Mouse (Mus musculus) testis, adult 2 months (tissue): ENCODE data around the gene Sorcs3. TPM values are rescaled to one million over a fixed set of nuclear protein-coding genes. Genes with fewer than 3 reads are reported as not detected.

ENCODE experiments used
- H3K27ac ChIP-seq: fragments of 200-500 bp; 2 replicates; pipeline ENCODE4 v1.5.1; 2012; ENCODE audit warnings: low read depth, low read length; ENCODE audit not compliant: control insufficient read depth, insufficient read depth
- H3K27me3 ChIP-seq: fragments of 200-500 bp; 2 replicates; pipeline ENCODE4 v1.6.1; 2012; ENCODE audit warnings: mild to moderate bottlenecking, low read length, moderate library complexity; ENCODE audit not compliant: control insufficient read depth, insufficient read depth
- H3K36me3 ChIP-seq: fragments of 200-500 bp; 2 replicates; pipeline ENCODE4 v1.6.1; 2012; ENCODE audit warnings: mild to moderate bottlenecking, low read length; ENCODE audit not compliant: control insufficient read depth, insufficient read depth
- H3K4me1 ChIP-seq: fragments of 200-500 bp; 2 replicates; pipeline ENCODE4 v1.6.1; 2012; ENCODE audit warnings: low read length; ENCODE audit not compliant: control insufficient read depth, insufficient read depth
- H3K4me3 ChIP-seq: fragments of 200-500 bp; 2 replicates; pipeline ENCODE4 v1.5.1; 2012; ENCODE audit warnings: low read depth, mild to moderate bottlenecking, low read length, moderate library complexity, mixed read lengths; ENCODE audit not compliant: control insufficient read depth
- CTCF ChIP-seq: fragments of 200-500 bp; IDR thresholded peaks from 2 replicates; pipeline ENCODE4 v1.5.1; 2012; ENCODE audit warnings: low read depth, mild to moderate bottlenecking, inconsistent platforms, low read length, moderate library complexity; ENCODE audit not compliant: control insufficient read depth, insufficient read depth, insufficient replicate concordance
- POLR2A ChIP-seq: fragments of 200-500 bp; IDR thresholded peaks from 2 replicates; pipeline ENCODE4 v1.6.1; 2012; ENCODE audit warnings: low read depth, mild to moderate bottlenecking, inconsistent platforms, low read length, moderate library complexity; ENCODE audit not compliant: control insufficient read depth
- polyA plus RNA-seq: library from polyadenylated mRNA; depleted of rRNA; stranded (reverse); fragments of >200 nt; gene quantifications from 2 replicates; pipeline ENCODE4 v1.2.3, GENCODE M21; 2012; rRNA removed

The Sorcs3 gene
- 0.19 and 0.22 TPM in 2 replicates for polyA plus RNA-seq

DNA sequence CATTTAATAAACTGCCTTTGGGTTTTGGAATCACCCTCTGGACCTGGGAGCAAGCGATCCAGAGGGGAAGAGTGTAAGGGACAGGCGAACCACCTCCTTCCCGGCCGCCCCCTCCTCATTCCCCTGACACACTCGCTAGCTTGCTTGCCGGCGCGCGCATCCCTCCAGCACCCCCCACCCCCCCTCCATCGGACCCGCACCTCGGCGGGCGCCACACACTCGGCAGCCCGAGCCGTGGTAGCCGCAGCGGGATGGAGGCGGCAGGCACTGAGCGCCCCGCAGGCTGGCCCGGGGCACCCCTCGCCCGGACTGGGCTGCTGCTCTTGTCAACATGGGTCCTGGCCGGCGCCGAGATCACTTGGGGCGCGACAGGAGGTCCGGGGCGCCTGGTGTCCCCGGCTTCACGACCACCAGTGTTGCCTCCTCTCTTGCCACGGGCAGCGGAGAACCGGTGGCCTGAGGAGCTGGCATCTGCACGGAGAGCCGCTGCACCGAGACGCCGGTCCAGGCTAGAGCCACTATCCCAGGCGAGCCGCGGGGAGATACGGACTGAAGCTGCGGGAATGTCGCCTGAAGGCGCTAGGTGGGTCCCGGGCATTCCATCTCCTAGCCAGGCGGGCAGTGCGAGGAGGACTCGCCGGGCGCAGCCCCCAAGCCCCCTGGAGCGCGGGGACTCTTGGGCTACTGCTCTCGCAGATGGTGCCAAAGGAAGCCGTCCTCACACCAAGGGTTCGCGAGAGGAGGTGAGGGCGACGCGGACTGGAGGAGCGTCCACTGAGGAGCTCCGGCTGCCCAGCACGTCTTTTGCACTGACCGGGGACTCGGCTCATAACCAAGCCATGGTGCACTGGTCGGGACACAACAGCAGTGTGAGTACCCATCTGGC lies at the start of gene Sorcs3:
Gene Sorcs3 (plus strand): TSS at position 97 of the 886 bp plus-strand sequence.
- no peak within 1 kb of the TSS for H3K27ac ChIP-seq
- H3K27me3 ChIP-seq = no peaks in the 10 kb centered on the region; the same call in 1 of the 2 replicates
- no peak for TF ChIP-seq POLR2A
- no peak for TF ChIP-seq CTCF
- H3K4me3 ChIP-seq = no peak within 1 kb of the TSS; the same call in 1 of the 2 replicates
- peaks cover 8% of the 10 kb centered on the region for H3K4me1 ChIP-seq
- no peaks in the 10 kb centered on the region for H3K36me3 ChIP-seq

DNA sequence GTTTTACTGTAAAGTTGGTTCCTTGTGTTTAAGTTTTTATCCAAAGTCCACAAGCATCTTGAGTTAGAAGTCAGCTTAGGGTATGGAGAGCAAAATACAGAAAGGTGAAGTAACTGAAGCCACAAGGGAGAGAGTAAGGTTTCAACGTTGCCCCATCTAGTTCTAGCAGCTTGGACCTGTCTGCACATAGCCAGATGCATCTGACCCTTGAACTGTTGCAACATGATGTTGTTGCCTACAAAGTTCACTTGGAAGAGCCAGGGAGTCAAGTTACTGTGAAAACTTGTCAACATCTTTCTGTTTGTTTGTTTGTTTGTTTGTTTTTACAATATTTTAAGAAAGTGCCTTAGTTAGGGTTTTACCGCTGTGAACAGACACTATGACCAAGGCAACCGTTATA lies 40.5 kb upstream of the Sorcs3 start:
- TF ChIP-seq POLR2A (no peak), CTCF (no peak)
- H3K27ac ChIP-seq = no peak overlapping the region

DNA sequence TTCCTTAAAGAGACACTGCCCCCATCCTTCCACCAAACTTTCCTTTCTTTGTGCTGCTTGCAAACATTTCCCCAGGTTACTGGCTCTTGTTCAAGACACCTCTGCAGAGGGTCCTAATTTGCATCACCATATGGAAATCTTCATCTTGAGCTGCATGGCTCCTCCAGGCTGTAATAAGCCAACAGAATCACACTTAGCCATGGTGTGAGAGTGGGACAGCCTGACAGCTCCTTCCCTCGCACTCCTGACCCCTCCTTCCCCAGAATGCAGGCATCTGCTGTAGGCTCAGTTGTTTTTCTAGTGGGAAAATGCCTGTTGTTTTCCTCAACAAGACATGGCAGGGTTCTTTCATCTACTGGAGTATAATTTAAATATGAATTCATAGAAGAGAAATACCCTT lies 38.7 kb upstream of the Sorcs3 start:
- no peak overlapping the region for H3K4me3 ChIP-seq
- no peaks in the 10 kb centered on the region for H3K36me3 ChIP-seq
- H3K27ac ChIP-seq = no peak overlapping the region
- no peak for TF ChIP-seq POLR2A
- no peak for TF ChIP-seq CTCF
- no peaks in the 10 kb centered on the region for H3K4me1 ChIP-seq
- H3K27me3 ChIP-seq = no peaks in the 10 kb centered on the region

More for the DNA sequence above, 40.5 kb upstream of the Sorcs3 start:
- Histone ChIP-seq H3K36me3 (no peaks in the 10 kb centered on the region), H3K4me1 (no peaks in the 10 kb centered on the region), H3K4me3 (no peak overlapping the region), H3K27me3 (no peaks in the 10 kb centered on the region)

DNA sequence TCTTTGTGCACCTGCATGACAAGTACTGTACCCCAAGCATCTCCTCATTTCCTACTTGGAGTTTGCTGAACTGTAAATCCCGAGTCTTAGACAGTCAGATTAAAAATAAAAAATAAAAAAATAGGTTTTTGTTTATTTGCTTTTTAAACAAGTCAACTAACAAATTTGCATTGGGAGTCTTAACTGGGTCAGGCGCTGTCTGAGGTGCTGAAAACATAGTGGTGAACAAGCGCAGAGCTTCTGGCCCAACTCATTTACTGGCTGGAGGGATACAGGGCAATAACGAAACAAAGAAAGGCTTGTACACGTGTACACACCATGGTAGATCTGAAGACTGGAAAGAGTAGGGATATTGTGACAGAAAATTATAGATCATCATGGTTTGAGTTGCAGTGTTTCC lies 37.5 kb upstream of the Sorcs3 start:
- Histone ChIP-seq H3K4me3 (no peak overlapping the region), H3K4me1 (no peaks in the 10 kb centered on the region), H3K27ac (no peak overlapping the region), H3K36me3 (no peaks in the 10 kb centered on the region), H3K27me3 (no peaks in the 10 kb centered on the region)
- TF ChIP-seq CTCF (no peak), POLR2A (no peak)

DNA sequence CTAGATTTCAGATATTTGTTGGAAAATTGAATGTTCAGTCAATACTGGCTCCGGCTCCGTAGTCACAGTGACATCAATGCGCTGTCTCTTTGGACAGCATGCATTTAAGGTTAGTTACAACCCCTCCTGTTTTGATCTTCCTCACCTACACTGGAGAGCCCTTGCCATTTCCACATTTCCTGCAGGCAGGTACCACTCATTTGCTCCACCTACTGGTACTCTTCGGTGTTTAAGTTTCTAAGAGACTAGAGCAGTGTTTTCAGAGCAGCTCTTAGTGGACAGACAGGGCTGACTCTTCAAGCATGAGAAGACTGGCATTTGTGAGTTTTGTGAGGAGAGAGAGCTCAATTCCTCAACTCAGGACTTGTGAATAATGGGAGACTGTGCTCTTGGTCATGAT lies 31.1 kb upstream of the Sorcs3 start:
- H3K36me3 ChIP-seq = no peaks in the 10 kb centered on the region
- TF ChIP-seq POLR2A = no peak
- no peak for TF ChIP-seq CTCF
- no peaks in the 10 kb centered on the region for H3K4me1 ChIP-seq
- no peak overlapping the region for H3K4me3 ChIP-seq
- no peaks in the 10 kb centered on the region for H3K27me3 ChIP-seq
- H3K27ac ChIP-seq = no peak overlapping the region

DNA sequence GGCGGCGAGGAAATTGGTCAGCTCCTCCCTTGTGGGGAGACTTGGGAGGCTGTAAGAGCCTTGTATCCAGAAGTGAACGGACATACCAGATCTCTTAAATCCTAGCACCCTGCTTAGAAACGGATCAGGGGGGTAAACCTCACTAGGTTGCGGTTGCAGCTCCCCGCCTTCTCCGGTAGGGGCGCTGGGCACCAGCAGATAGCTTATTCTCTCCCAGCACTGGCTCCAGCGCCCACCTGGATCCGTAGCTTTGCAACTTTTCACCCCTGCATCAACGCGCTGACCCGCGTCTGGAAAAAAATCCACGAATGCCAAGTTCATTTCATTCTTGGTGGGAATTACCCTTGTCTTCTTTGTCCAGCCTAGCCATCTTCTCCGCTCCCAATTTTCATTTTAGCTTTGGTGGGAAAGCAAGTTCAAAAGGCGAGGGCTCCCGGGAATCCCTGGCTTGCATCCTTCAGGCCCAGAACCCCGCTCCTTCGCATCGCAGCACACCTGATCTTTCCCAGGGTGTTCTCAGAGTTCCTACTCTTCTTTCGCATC lies 1.8 kb upstream of the Sorcs3 start:
- peaks cover 8% of the 10 kb centered on the region for H3K4me1 ChIP-seq
- no peak overlapping the region for H3K4me3 ChIP-seq
- H3K27me3 ChIP-seq = no peaks in the 10 kb centered on the region; the same call in 1 of the 2 replicates
- H3K36me3 ChIP-seq = no peaks in the 10 kb centered on the region
- TF ChIP-seq CTCF (peak; percentile 72; the same call in 1 of the 2 replicates), POLR2A (no peak)
- H3K27ac ChIP-seq = no peak overlapping the region

DNA sequence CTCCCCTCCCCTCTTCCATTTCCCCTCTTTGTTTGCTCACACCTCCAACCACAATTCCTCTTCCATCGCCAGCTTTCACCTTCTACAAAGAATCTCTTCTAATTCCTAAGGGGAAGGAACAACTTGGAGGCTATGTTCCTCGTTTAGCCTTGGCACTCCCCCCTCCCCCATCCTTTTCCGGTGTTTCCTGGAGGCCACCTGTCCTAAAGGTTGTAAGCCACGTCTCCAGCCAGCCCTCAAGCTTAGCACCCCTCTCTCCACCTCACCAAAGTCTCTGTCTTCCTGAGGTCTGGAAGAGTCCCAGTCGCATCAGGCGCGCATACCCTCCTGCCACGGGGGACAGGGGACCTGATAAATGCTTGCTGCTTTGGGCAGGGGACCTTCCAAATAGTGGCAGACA lies 1.3 kb upstream of the Sorcs3 start:
- no peaks in the 10 kb centered on the region for H3K36me3 ChIP-seq
- peaks cover 8% of the 10 kb centered on the region for H3K4me1 ChIP-seq
- no peak overlapping the region for H3K4me3 ChIP-seq
- H3K27ac ChIP-seq = no peak overlapping the region
- TF ChIP-seq POLR2A (no peak), CTCF (no peak)
- H3K27me3 ChIP-seq = no peaks in the 10 kb centered on the region; the same call in 1 of the 2 replicates
